Mouse (Mus musculus) testis, postnatal 14 days (tissue): ENCODE results near the gene Tlk1.

Source experiments
- DNase-seq: peaks from one replicate; pipeline ENCODE4 v3.0.0; 2021; ENCODE audit warnings: low spot score

Gene Tlk1

GRCm38 (mm10) chr2:70790246-70790645 is 35.3 kb downstream of the Tlk1 start:
- no peak for DNase-seq

- no peak for DNase-seq
Observed at GRCm38 (mm10) chr2:70789331-70789730, 36.2 kb downstream of the Tlk1 start.

- DNase-seq: no peak
Observed at GRCm38 (mm10) chr2:70784447-70784846, 41.1 kb downstream of the Tlk1 start.

- DNase-seq: no peak
Observed at GRCm38 (mm10) chr2:70783504-70783903, 42.0 kb downstream of the Tlk1 start.

GRCm38 (mm10) chr2:70779634-70780033 is 45.9 kb downstream of the Tlk1 start:
- no peak for DNase-seq

GRCm38 (mm10) chr2:70776744-70777143 is 48.8 kb downstream of the Tlk1 start:
- DNase-seq: no peak

- DNase-seq: no peak
Observed at GRCm38 (mm10) chr2:70764734-70765133, 60.8 kb downstream of the Tlk1 start.

- DNase-seq: no peak
Observed at GRCm38 (mm10) chr2:70762741-70763140, 62.8 kb downstream of the Tlk1 start.

- DNase-seq: no peak
Observed at GRCm38 (mm10) chr2:70752149-70752548, 73.4 kb downstream of the Tlk1 start.

GRCm38 (mm10) chr2:70751655-70752054 is 73.9 kb downstream of the Tlk1 start:
- no peak for DNase-seq

- no peak for DNase-seq
Observed at GRCm38 (mm10) chr2:70742588-70742987, 82.9 kb downstream of the Tlk1 start.

GRCm38 (mm10) chr2:70741901-70742300 is 83.6 kb downstream of the Tlk1 start:
- DNase-seq: no peak

- DNase-seq: no peak
Observed at GRCm38 (mm10) chr2:70736008-70736407, 89.5 kb downstream of the Tlk1 start.

GRCm38 (mm10) chr2:70735534-70735933 is 90.0 kb downstream of the Tlk1 start:
- no peak for DNase-seq

- DNase-seq: no peak
Observed at GRCm38 (mm10) chr2:70727089-70727488, 98.4 kb downstream of the Tlk1 start.

GRCm38 (mm10) chr2:70723610-70724243 is 101.8 kb downstream of the Tlk1 start:
- no peak for DNase-seq

GRCm38 (mm10) chr2:70710878-70711277 is 114.7 kb downstream of the Tlk1 start:
- no peak for DNase-seq

- DNase-seq: no peak
Observed at GRCm38 (mm10) chr2:70710236-70710635, 115.3 kb downstream of the Tlk1 start.

GRCm38 (mm10) chr2:70708986-70709730 is 116.4 kb downstream of the Tlk1 start:
- no peak for DNase-seq

GRCm38 (mm10) chr2:70702403-70702802 is 123.1 kb downstream of the Tlk1 start:
- no peak for DNase-seq

- no peak for DNase-seq
Observed at GRCm38 (mm10) chr2:70701571-70701970, 124.0 kb downstream of the Tlk1 start.

GRCm38 (mm10) chr2:70700851-70701250 is 124.7 kb downstream of the Tlk1 start:
- no peak for DNase-seq

GRCm38 (mm10) chr2:70695712-70696111 is 129.8 kb downstream of the Tlk1 start:
- DNase-seq: no peak

GRCm38 (mm10) chr2:70690195-70690594 is 135.3 kb downstream of the Tlk1 start:
- DNase-seq: no peak
